Mouse (Mus musculus) activated CD4-positive, CD25-positive, alpha-beta regulatory T cell (primary cell): Measurements from ENCODE around the gene Dmrtc1b. TPM values are rescaled to one million over a fixed set of nuclear protein-coding genes. Genes with fewer than 3 reads are reported as not detected.

Source experiments
- polyA plus RNA-seq, 2 experiments: library from polyadenylated mRNA; unstranded; fragments of 100-300 nt; shearing (Covaris generic); gene quantifications; one replicate each; pipeline ENCODE4 v1.2.1; 2017

The Dmrtc1b gene
- not detected for polyA plus RNA-seq

DNA sequence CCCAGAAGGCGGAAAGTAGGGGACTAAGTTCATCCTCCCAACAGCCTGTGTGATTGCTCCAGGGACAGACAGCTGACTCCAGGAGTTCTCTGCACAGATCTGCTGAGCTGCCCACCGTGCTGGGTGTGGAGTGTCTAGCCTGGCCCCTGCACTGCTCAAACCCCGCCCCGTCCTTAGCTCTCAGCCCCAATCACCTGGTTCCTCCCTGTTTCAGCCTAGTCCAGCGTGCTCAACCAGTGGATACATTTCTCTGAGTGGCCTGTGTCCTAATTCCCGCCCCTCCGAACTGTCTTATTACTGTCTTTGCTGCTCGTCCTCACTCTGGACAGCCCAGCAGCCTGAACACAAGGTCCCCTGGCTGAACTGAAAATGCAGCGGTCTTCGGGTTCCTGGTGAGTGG is at the start of gene Dmrtc1b, which contains the start of gene Gm9112:
Gene Dmrtc1b (plus strand): TSS at position 331 of the 400 bp plus-strand sequence.
Gene Gm9112 (minus strand): TSS at position 101 of the 400 bp plus-strand sequence.

DNA sequence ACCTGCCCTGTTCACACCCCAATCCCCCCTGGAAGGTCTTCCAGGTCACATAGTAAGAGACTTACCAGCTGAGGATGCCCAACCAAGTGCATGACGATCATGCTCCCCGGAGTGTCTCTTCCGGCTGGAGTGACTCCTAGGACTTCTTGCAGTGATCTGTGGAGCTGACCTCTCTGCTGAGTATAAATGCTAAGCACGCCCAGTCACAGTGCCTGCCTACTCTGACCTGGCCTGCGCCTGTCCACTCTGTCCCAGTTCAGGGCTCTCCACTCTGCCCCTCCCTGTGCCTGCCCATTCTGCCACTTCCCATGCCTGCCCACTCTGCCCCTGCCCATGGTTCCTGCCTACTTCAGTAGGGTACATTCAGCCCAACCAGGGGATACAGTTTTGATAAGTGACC is 20.8 kb upstream of the Dmrtc1b start, which contains the start of gene Gm3880:
Gene Gm3880 (minus strand): TSS at position 101 of the 400 bp plus-strand sequence.

Other genes starting within 250 kb of the Dmrtc1b start
- 10 to 100 TPM; 16.9 to 19.3 TPM for gene Hdac8, start 202.5 kb upstream of the Dmrtc1b start, polyA plus RNA-seq
- gene Phka1, start 63.6 kb upstream of the Dmrtc1b start, polyA plus RNA-seq, result under 1 TPM in 1 of 2 experiments, not detected in 1; 0.41 TPM
- gene Gm3880, start 20.9 kb upstream of the Dmrtc1b start, polyA plus RNA-seq, result not detected
- gene Gm9112, start 230 bp upstream of the Dmrtc1b start, polyA plus RNA-seq, result not detected
- gene Dmrtc1c1, start 95.1 kb downstream of the Dmrtc1b start, polyA plus RNA-seq, result not detected
- not detected for gene Dmrtc1c2, start 146.8 kb downstream of the Dmrtc1b start, polyA plus RNA-seq
- not detected for gene 1700031F05Rik, start 160.1 kb downstream of the Dmrtc1b start, polyA plus RNA-seq
- gene Dmrtc1a, start 200.8 kb downstream of the Dmrtc1b start, polyA plus RNA-seq, result not detected
- gene 1700011M02Rik, start 201.0 kb downstream of the Dmrtc1b start, polyA plus RNA-seq, result not detected
- not detected for gene 1700018G05Rik, start 220.5 kb downstream of the Dmrtc1b start, polyA plus RNA-seq